Mouse (Mus musculus) urinary bladder, adult 18-20 months (tissue): ENCODE measurements at regions not wholly inside any gene's neighbourhood (a gene's known extent, or its start where the extent isn't known, plus 50 kb on each side); places are given as distances from the start of the nearest gene placed in this dataset.

Source experiments
- DNase-seq, 2 experiments: peaks; one replicate each; pipeline ENCODE4 v3.0.0; 2022; ENCODE audit warnings: low spot score in 2 of 2, mixed read lengths in 2 of 2

DNA sequence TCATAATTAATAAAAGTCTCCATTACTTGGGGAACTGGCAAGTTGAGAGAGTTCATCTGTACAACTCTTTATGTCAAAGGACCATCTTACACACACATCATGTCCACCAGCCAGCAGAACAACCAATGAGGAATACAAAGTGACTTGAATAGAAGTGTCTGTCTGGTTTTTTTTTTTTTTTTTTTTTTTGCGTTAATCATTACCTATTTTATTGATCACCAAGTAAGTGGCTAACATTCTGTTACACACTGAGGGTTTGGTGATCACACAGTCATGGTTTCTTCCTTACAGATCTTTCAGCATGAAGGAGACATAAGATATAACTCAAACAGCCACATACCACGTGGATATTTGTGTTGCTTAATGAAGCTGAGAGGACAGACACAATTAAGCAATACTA lies 147.6 kb upstream of the Adamts3 start:
- no peak for DNase-seq

GRCm38 (mm10) chr5:90029751-90030150 lies 146.6 kb upstream of the Adamts3 start:
- DNase-seq, result peak in 1 of 2 experiments; percentile 50

GRCm38 (mm10) chr5:90026835-90027753 lies 144.0 kb upstream of the Adamts3 start:
- no peak for DNase-seq

GRCm38 (mm10) chr5:90021447-90021846 lies 138.3 kb upstream of the Adamts3 start:
- DNase-seq, result no peak

GRCm38 (mm10) chr5:90000758-90001157 lies 117.6 kb upstream of the Adamts3 start:
- DNase-seq, result no peak

GRCm38 (mm10) chr5:89991568-89991967 lies 108.4 kb upstream of the Adamts3 start:
- DNase-seq, result no peak

GRCm38 (mm10) chr5:89981627-89982026 lies 98.5 kb upstream of the Adamts3 start:
- DNase-seq, result no peak

DNA sequence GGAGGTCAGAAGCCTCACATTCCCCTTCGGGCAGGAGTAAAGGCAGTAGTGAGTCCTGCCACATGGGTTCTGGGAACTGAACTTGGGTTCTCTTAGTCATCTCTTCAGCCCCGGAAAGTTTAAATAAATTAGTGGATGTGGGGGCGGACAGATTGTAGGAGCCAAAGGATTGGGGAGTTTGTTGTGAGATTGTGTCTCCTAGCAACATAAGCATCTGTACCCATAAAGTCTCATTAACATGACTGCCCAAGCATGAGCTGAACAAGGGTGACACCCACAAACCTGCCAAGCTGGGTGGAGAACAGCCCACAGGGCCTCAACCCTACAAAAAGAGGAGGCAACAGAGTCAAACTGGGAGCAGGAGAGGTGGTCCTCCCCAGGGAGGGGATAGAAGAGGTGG lies 97.1 kb upstream of the Adamts3 start:
- DNase-seq, result peak in 1 of 2 experiments; percentile 4

DNA sequence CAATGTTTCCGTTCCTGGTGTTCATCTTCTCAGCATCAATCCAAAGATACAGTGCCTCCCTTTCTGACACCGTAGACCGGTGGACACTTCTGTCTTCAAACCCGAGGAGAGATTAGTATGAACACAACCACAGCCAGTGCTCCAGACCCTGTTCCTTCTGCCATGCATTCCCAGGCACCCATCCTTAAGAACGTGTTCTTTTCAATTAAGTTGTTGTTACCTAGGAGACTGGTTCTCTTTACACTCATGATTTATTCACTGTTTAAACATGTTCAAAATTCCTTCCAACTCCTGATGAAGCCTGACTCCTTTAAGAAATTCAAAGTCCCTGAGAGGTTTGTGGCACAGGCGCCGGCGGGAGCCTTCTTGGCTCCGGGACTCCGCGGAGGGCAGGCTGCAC lies 69.5 kb upstream of the Adamts3 start:
- no peak for DNase-seq

- no peak for DNase-seq
Measured at GRCm38 (mm10) chr5:89945660-89945925, 62.5 kb upstream of the Adamts3 start.

DNA sequence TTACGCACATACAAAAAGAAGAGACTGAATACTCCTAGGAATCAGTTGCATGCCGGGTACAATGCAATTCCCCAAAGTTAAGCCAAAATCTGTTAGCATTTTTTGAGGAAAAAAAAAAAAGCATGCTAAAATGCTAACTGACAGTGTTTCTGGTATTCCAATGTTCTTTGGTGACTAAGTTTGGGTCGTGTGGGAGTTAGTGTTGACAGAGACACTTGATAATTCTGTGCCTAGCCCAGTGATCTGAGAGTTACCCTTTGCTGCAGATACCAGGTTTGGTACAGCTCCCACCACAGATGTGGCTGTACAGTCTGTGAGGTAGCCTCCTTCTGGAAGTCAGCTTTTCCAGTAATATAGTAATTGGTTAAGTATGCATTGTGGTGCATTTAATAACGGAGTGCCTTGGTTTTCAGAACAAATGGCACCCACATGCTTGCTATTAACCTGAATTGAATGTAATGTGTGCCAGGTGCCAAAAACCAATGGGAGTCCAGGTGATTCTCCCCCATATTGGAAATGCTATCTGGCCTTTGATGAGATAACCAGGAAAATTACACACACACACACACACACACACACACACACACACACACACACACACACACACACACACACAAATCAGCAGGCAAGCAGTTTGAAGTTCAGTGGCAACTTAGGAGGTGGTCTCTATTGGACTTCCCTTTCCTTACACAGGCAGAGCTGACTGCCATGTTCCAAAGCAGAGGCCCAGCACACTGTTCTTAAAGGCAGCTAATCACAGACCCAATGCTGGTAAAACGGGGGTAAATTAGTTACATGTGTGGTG lies 61.9 kb upstream of the Adamts3 start:
- no peak for DNase-seq

DNA sequence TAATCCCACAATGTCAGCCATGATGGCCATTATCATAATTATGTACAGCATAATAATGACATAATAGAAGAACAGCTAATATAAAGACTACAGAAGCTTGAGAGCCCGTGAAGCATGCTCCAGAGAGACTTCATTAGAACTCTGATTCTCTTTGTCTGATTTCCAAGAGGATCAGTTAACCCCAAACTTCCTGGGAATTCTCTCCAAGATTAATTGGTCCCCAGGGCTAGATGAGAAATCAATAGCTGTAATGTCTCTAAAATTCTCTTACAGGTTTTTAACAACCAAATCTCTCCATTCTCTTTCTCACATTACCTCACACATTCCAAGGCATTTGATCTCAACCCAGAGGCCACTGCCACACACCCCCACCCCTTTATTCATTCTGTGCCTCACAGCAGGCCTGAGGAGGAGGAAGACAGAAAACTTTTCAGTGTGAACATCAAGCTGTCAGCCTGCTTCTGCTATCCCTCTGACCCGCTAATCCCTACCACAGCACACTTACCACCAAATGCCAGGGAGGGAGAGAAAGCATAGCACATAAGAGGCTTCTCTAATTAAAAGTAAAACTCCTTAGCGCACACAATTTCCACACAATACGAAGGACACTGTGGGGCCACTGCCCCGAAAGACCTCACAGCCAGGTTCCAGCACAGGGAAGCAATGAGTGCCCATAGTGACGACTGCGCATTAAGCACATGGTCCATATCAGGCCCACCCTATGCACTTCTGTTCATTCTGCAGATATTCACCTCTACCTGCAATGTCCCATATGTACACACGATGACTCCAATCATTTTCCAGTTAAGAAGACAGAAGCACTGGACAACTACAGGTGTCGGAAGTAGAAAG lies 60.4 kb upstream of the Adamts3 start:
- DNase-seq, result no peak

DNA sequence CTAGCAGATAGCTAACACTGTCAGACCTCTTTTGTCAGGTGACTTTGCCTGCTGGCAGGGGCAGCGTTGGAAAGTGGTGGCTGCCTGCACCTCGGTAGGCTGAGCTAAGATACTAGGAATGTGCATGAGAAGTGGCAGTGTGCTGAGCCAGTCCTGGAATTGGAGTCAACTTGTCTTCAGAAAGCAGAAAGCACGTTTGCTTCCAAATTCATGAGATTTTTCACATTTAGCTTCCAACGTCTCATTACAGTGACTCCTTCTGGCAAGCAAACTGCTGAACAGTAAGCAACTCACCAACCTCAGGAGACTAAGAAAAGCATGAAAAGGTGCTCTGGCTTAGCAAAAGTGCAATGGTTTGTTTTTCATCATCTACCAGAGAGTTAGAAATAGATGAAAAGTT lies 59.1 kb upstream of the Adamts3 start:
- no peak for DNase-seq

GRCm38 (mm10) chr5:89932999-89933398 lies 49.9 kb upstream of the Adamts3 start:
- DNase-seq, result no peak
